Mouse (Mus musculus) lung, postnatal 0 days (tissue): ENCODE results near the gene Selenbp1.
"Not testable (repeated sequence)": the region's sequence is repeated elsewhere in the genome, so short reads cannot be mapped to it uniquely, and the experiment has no call there.

ENCODE experiments used
- CTCF ChIP-seq: IDR thresholded peaks from 2 replicates; pipeline ENCODE4 v1.5.1; 2016; ENCODE audit warnings: antibody characterized with exemption, mild to moderate bottlenecking
- EP300 ChIP-seq: IDR thresholded peaks from 2 replicates; pipeline ENCODE4 v1.6.1; 2016; ENCODE audit warnings: antibody characterized with exemption, mild to moderate bottlenecking, control low read depth

GRCm38 (mm10) chr3:94932279-94932678 lies 577 bp upstream of the Selenbp1 start:
- not testable (repeated sequence) for TF ChIP-seq CTCF, EP300
